Mouse (Mus musculus) heart, embryonic 13.5 days (tissue): ENCODE measurements at regions not wholly inside any gene's neighbourhood (a gene's known extent, or its start where the extent isn't known, plus 50 kb on each side); places are given as distances from the start of the nearest gene placed in this dataset.

Source experiments
- ATAC-seq: fragments of 200-750 bp; cut with Nextera tagmentation; 2 replicates; pipeline ENCODE4 v1.8.0; 2017; ENCODE audit warnings: moderate TSS enrichment; ENCODE audit not compliant: insufficient number of reproducible peaks, low FRiP score, low TSS enrichment; ENCODE audit errors: extremely low read depth
- H3K27ac ChIP-seq: fragments of 300-500 bp; sonication (generic); replicated peaks from 2 replicates; pipeline ENCODE4 v1.5.1; 2015; ENCODE audit warnings: moderate library complexity, mild to moderate bottlenecking, inconsistent platforms
- H3K27me3 ChIP-seq: fragments of 300-500 bp; sonication (generic); replicated peaks from 2 replicates; pipeline ENCODE4 v1.6.1; 2015; ENCODE audit warnings: mild to moderate bottlenecking, inconsistent platforms
- H3K36me3 ChIP-seq: fragments of 300-500 bp; sonication (generic); 2 replicates; pipeline ENCODE4 v1.6.1; 2015; ENCODE audit warnings: mild to moderate bottlenecking, inconsistent platforms
- H3K4me1 ChIP-seq: fragments of 300-500 bp; sonication (generic); 2 replicates; pipeline ENCODE4 v1.6.1; 2015; ENCODE audit warnings: inconsistent platforms
- H3K4me2 ChIP-seq: fragments of 300-500 bp; sonication (generic); 2 replicates; pipeline ENCODE4 v1.6.1; 2015; ENCODE audit warnings: inconsistent platforms, mild to moderate bottlenecking, moderate library complexity
- H3K4me3 ChIP-seq: fragments of 300-500 bp; sonication (generic); 2 replicates; pipeline ENCODE4 v1.5.1; 2015; ENCODE audit warnings: moderate library complexity, mild to moderate bottlenecking, inconsistent platforms
- H3K9ac ChIP-seq: fragments of 300-500 bp; sonication (generic); 2 replicates; pipeline ENCODE4 v1.6.1; 2015; ENCODE audit warnings: inconsistent platforms, mild to moderate bottlenecking, moderate library complexity
- H3K9me3 ChIP-seq: fragments of 300-500 bp; sonication (generic); 2 replicates; pipeline ENCODE4 v1.6.1; 2016; ENCODE audit warnings: inconsistent platforms
- WGBS: fragments of 180-500 bp; shearing (Covaris S2); methylation state at CpG from one replicate; pipeline ENCODE4 v1.1.7; 2015; ENCODE audit warnings: mixed read lengths; 5-methylcytosine and 5-hydroxymethylcytosine counted together

DNA sequence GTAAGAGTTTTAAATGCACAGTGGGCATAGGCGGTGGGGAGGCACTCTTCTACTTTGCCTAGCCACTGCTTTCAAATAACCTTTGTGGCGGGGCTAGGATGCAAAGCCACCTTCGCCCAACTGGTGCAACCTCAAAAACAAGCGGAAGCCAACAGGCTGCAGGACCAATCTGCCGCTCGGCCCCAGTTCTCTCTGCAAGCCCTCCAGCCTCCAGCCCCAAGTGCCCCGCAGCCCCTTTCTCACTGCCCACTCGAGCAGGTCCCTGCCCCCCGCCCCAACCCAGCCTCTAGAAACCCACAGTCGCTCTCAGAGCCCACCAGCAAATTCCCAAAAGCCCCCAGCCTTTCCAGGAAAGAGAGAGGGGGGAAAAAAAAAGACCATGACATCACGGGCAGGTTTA lies 89.6 kb upstream of the Ssbp2 start:
- Histone ChIP-seq H3K36me3 (no peaks in the 10 kb centered on the region), H3K4me2 (peak overlapping the region; percentile 90), H3K27ac (peak overlapping the region; percentile 98), H3K4me3 (peak overlapping the region; percentile 59), H3K27me3 (no peaks in the 10 kb centered on the region), H3K9me3 (no peaks in the 10 kb centered on the region), H3K4me1 (peaks cover 59% of the 10 kb centered on the region), H3K9ac (peak overlapping the region; percentile 90)
- no peak for ATAC-seq
- WGBS, result 4% methylated on average over 11 of the region's 11 CpGs

DNA sequence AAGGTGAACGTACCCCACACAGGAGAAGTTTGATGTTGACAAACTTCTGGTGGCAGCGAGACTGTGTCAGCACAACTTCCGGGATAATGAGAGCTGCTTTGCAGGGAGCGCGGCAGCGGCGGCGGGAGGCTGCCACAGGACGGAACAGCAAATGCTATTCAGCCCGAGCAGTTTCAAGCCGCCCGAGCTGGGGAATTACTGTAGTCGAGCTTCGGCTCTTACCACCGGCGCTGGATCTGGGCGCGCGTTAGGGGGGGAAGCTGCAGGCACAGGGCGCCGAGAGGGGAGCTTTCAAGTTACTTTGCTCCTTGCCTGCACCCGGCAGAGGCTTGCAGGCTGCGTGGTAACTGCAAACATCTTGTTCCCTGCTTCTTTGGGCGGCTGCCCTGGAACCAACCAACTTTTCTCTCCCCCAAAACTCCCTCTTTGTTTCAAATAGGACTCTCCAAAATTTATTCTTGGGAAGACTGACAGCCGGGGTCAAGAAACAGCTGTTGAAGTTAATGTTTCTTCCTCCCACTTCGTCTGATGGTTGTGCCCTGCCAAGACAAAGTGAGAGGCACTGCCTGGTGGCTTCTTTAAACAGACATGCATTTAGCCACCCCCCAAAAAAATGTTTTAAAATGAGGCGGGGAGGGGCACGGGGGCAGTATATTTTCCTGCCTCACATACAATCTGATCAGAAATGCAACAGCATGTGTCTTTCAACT lies 89.0 kb upstream of the Ssbp2 start:
- 1% methylated on average over 28 of the region's 28 CpGs for WGBS
- peak; percentile 74 for ATAC-seq
- Histone ChIP-seq H3K9ac (peak overlapping the region; percentile 90), H3K36me3 (no peaks in the 10 kb centered on the region), H3K4me2 (peak overlapping the region; percentile 90), H3K9me3 (no peaks in the 10 kb centered on the region), H3K27ac (peak overlapping the region; percentile 98), H3K27me3 (no peaks in the 10 kb centered on the region), H3K4me3 (peak overlapping the region; percentile 59), H3K4me1 (peaks cover 53% of the 10 kb centered on the region)

- no peak for ATAC-seq
- Histone ChIP-seq H3K4me1 (peaks cover 48% of the 10 kb centered on the region), H3K4me2 (peak overlapping the region; percentile 90), H3K27ac (peak overlapping the region; percentile 98), H3K9ac (peak overlapping the region; percentile 90), H3K4me3 (peak overlapping the region; percentile 59), H3K36me3 (no peaks in the 10 kb centered on the region), H3K9me3 (no peaks in the 10 kb centered on the region), H3K27me3 (no peaks in the 10 kb centered on the region)
- 41% methylated on average over 2 of the region's 2 CpGs for WGBS
Observed at GRCm38 (mm10) chr13:91371596-91371987, 88.5 kb upstream of the Ssbp2 start.

DNA sequence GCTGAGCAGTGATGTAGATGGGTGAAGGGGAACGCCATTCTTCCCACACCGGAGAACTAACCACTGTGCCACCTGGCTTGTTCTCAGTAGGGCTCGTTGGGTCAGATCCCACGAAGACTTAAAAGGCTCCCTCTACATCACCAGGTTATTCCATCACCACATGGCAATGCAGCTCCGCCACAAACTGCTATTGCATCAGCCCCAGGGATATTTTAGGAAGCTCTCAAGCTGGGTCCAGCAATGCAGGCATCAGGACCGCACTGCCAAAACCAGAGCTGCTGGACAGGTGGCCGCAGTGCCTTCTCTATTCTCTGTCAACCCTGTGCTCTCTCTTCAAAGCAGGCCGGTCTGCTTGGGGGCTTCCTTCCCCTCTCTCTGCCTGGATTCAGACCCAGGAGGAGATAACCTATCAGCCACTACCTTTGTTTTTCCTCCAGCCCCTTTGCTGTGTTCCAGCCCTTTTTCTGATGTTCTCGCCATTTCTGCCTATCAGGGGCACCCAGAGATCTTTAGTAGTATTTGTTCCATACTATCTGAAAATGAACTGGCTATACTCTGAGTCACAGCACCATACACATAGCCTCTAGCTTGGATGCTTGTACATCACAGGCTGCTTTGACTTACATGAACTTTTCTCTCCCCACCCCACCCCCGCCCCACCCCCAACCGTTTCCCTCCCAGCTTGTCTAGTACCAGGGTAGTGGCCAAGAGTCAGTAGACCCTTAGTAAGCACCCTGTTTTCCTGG lies 87.8 kb upstream of the Ssbp2 start:
- peak overlapping the region; percentile 42 for H3K9ac ChIP-seq
- H3K9me3 ChIP-seq, result no peaks in the 10 kb centered on the region
- peak overlapping the region; percentile 98 for H3K27ac ChIP-seq
- no peak for ATAC-seq
- peak overlapping the region; percentile 90 for H3K4me2 ChIP-seq
- H3K4me3 ChIP-seq, result no peak overlapping the region
- WGBS, result 33% methylated on average over 11 of the region's 11 CpGs
- no peaks in the 10 kb centered on the region for H3K27me3 ChIP-seq
- H3K4me1 ChIP-seq, result peaks cover 42% of the 10 kb centered on the region
- H3K36me3 ChIP-seq, result no peaks in the 10 kb centered on the region

GRCm38 (mm10) chr13:91374141-91374540 lies 85.9 kb upstream of the Ssbp2 start:
- Histone ChIP-seq H3K4me3 (no peak overlapping the region), H3K9me3 (no peaks in the 10 kb centered on the region), H3K9ac (no peak overlapping the region), H3K36me3 (no peaks in the 10 kb centered on the region), H3K4me1 (peaks cover 42% of the 10 kb centered on the region), H3K27ac (peak overlapping the region; percentile 36; the same call in 1 of the 2 replicates), H3K4me2 (no peak overlapping the region), H3K27me3 (no peaks in the 10 kb centered on the region)
- 66% methylated on average over 3 of the region's 3 CpGs for WGBS
- no peak for ATAC-seq

GRCm38 (mm10) chr13:91376556-91376955 lies 83.5 kb upstream of the Ssbp2 start:
- Histone ChIP-seq H3K4me2 (no peak overlapping the region), H3K9ac (no peak overlapping the region), H3K36me3 (no peaks in the 10 kb centered on the region), H3K4me1 (peaks cover 29% of the 10 kb centered on the region), H3K9me3 (no peaks in the 10 kb centered on the region), H3K27me3 (no peaks in the 10 kb centered on the region), H3K27ac (no peak overlapping the region), H3K4me3 (no peak overlapping the region)
- no peak for ATAC-seq
- 87% methylated on average over 3 of the region's 3 CpGs for WGBS

DNA sequence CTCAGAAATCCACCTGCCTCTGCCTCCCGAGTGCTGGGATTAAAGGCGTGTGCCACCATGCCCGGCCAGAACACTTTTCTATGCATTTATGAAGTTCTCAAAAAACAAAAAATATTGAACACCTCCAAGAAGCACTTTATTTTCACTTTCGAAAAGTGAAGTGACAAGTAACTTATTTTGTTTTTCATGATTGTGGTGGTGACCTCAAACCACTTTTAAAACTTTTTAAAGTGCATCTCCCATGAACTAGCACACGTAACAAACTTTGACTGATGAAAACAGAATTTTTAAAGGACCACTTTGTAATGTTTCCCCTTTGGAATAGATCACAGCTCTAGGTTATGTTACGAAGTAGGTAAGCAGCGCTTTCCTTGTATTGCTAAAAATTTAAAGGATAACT lies 82.7 kb upstream of the Ssbp2 start:
- no peak for ATAC-seq
- WGBS, result 90% methylated on average over 7 of the region's 7 CpGs

DNA sequence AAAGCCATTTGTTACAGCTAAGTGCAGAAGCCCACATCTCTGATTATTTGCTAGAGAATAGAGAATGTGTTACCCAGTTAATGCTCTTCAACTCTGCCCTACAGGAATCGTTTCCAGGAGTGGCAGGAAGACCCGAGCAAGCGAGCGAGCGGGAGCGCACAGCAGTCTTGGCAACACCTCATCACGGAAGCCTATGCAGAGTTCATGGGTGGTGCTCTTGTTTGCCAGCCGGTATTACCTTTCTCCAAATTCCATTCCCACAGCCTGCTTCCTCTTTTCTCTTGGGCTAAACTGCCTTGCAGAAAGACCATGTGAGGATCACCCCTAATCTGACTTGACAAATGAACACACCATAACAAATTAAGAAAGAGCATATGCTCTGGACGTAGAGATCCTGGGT lies 82.1 kb upstream of the Ssbp2 start:
- no peaks in the 10 kb centered on the region for H3K9me3 ChIP-seq
- ATAC-seq, result no peak
- H3K27ac ChIP-seq, result no peak overlapping the region
- H3K4me1 ChIP-seq, result peaks cover 14% of the 10 kb centered on the region
- H3K4me3 ChIP-seq, result no peak overlapping the region
- WGBS, result 81% methylated on average over 9 of the region's 9 CpGs
- H3K4me2 ChIP-seq, result no peak overlapping the region
- H3K36me3 ChIP-seq, result no peaks in the 10 kb centered on the region
- H3K27me3 ChIP-seq, result no peaks in the 10 kb centered on the region
- H3K9ac ChIP-seq, result no peak overlapping the region

More for the DNA sequence above, 82.7 kb upstream of the Ssbp2 start:
- no peak overlapping the region for H3K4me3 ChIP-seq
- peaks cover 20% of the 10 kb centered on the region for H3K4me1 ChIP-seq
- H3K27me3 ChIP-seq, result no peaks in the 10 kb centered on the region
- no peaks in the 10 kb centered on the region for H3K36me3 ChIP-seq
- H3K9me3 ChIP-seq, result no peaks in the 10 kb centered on the region
- no peak overlapping the region for H3K27ac ChIP-seq
- H3K9ac ChIP-seq, result no peak overlapping the region
- no peak overlapping the region for H3K4me2 ChIP-seq

DNA sequence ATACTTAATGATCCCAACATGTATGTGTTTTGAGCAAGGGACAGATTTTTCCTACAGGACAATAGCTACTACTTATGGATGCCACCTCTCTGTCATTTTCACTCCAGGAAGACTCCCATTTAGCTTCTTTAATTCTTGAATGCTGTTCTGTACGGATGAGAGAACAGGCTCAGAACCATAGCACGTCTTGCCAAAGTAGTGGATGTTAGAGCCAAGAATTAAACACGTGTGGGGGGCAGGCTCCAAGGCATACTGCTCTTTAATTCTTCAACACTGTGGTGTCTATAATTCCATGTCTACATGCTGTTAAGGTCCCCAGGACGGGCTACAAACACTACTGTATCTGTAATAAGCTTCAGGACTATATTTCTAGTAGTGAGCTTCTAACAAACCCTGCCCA lies 74.7 kb upstream of the Ssbp2 start:
- H3K4me1 ChIP-seq, result peaks cover 6% of the 10 kb centered on the region
- H3K9me3 ChIP-seq, result no peaks in the 10 kb centered on the region
- H3K27ac ChIP-seq, result no peak overlapping the region
- no peak overlapping the region for H3K9ac ChIP-seq
- H3K27me3 ChIP-seq, result no peaks in the 10 kb centered on the region
- WGBS, result 74% methylated on average over 4 of the region's 4 CpGs
- H3K4me3 ChIP-seq, result no peak overlapping the region
- no peaks in the 10 kb centered on the region for H3K36me3 ChIP-seq
- ATAC-seq, result no peak
- H3K4me2 ChIP-seq, result no peak overlapping the region

DNA sequence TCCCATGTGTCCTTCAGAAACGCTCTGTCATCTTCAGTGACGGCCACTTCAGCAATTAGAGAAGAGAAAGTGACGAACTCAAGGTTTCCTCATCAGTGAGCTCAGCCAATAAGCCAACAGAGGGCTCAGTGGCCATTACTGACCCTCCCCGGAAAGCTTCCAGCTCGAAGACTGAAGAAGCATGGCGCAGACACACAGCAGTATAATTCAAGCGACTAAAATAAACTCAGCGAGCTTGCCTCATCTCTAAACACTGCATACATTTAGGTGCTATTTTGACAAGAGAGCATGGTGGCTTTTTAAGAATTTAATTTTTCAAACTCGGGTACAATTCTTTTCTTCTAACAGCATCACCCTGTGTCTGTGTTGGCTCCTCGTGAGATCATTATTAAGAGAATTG lies 72.2 kb upstream of the Ssbp2 start:
- H3K4me2 ChIP-seq, result no peak overlapping the region
- H3K27me3 ChIP-seq, result no peaks in the 10 kb centered on the region
- peaks cover 14% of the 10 kb centered on the region for H3K4me1 ChIP-seq
- no peak overlapping the region for H3K27ac ChIP-seq
- H3K9me3 ChIP-seq, result no peaks in the 10 kb centered on the region
- H3K9ac ChIP-seq, result no peak overlapping the region
- no peak for ATAC-seq
- no peaks in the 10 kb centered on the region for H3K36me3 ChIP-seq
- H3K4me3 ChIP-seq, result no peak overlapping the region
- 61% methylated on average over 10 of the region's 10 CpGs for WGBS

DNA sequence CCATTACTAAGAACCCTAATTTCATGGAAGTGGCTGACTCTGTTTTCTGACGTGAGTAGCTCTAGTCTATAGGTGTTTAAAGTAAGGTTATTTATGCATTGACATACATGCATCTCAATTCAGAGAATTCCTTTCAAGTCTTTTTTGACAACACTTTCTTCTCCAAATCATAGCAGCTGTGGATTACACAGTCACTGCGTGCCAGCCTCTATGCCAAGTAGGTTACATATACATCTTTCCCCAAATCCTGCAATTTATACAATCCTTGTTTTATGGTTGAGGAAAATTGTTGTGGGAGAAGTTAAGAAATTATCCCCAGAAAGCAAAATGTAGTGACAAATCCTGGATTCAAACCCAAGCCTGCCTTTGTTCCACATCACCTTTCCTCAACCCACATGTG lies 56.5 kb upstream of the Ssbp2 start:
- Histone ChIP-seq H3K4me3 (no peak overlapping the region), H3K9me3 (no peaks in the 10 kb centered on the region), H3K4me2 (no peak overlapping the region), H3K4me1 (no peaks in the 10 kb centered on the region), H3K27ac (no peak overlapping the region), H3K9ac (no peak overlapping the region), H3K27me3 (no peaks in the 10 kb centered on the region), H3K36me3 (no peaks in the 10 kb centered on the region)
- 90% methylated on average over 2 of the region's 2 CpGs for WGBS
- ATAC-seq, result no peak

- H3K4me1 ChIP-seq, result no peaks in the 10 kb centered on the region
- WGBS, result 66% methylated on average over 2 of the region's 2 CpGs
- H3K9ac ChIP-seq, result no peak overlapping the region
- no peak for ATAC-seq
- H3K4me3 ChIP-seq, result no peak overlapping the region
- no peaks in the 10 kb centered on the region for H3K9me3 ChIP-seq
- no peaks in the 10 kb centered on the region for H3K27me3 ChIP-seq
- no peak overlapping the region for H3K27ac ChIP-seq
- no peak overlapping the region for H3K4me2 ChIP-seq
- no peaks in the 10 kb centered on the region for H3K36me3 ChIP-seq
Observed at GRCm38 (mm10) chr13:91405027-91405426, 55.1 kb upstream of the Ssbp2 start.
